Mouse (Mus musculus) limb, embryonic 14.5 days (tissue): ENCODE data around the gene U2af2. TPM values are rescaled to one million over a fixed set of nuclear protein-coding genes. Genes with fewer than 3 reads are reported as not detected.

ENCODE experiments used
- ATAC-seq: fragments of 200-750 bp; cut with Nextera tagmentation; 2 replicates; pipeline ENCODE4 v1.8.0; 2017; ENCODE audit warnings: low read depth, moderate number of reproducible peaks, moderate TSS enrichment; ENCODE audit not compliant: low FRiP score
- DNase-seq: peaks from one replicate; pipeline ENCODE4 v3.0.0-alpha.2; 2015; ENCODE audit warnings: low spot score
- H3K27ac ChIP-seq: fragments of 300-500 bp; sonication (generic); replicated peaks from 2 replicates; pipeline ENCODE4 v1.5.1; 2014; ENCODE audit warnings: low read depth, mild to moderate bottlenecking, low read length, moderate library complexity, mixed read lengths
- H3K27me3 ChIP-seq: fragments of 300-500 bp; sonication (generic); 2 replicates; pipeline ENCODE4 v1.6.1; 2014; ENCODE audit warnings: low read length, mixed read lengths; ENCODE audit not compliant: control insufficient read depth, insufficient read depth
- H3K36me3 ChIP-seq: fragments of 300-500 bp; sonication (generic); 2 replicates; pipeline ENCODE4 v1.6.1; 2014; ENCODE audit warnings: mild to moderate bottlenecking, low read length, moderate library complexity, mixed read lengths; ENCODE audit not compliant: control insufficient read depth, insufficient read depth
- H3K4me1 ChIP-seq: fragments of 300-500 bp; sonication (generic); 2 replicates; pipeline ENCODE4 v1.6.1; 2014; ENCODE audit warnings: antibody characterized with exemption, low read length, mixed read lengths; ENCODE audit not compliant: control insufficient read depth, insufficient read depth
- H3K4me2 ChIP-seq: fragments of 300-500 bp; sonication (generic); replicated peaks from 2 replicates; pipeline ENCODE4 v1.6.1; 2014; ENCODE audit warnings: low read depth, mild to moderate bottlenecking, low read length, moderate library complexity; ENCODE audit not compliant: severe bottlenecking
- H3K4me3 ChIP-seq: fragments of 300-500 bp; sonication (generic); replicated peaks from 2 replicates; pipeline ENCODE4 v1.5.1; 2014; ENCODE audit warnings: low read length
- H3K9ac ChIP-seq: fragments of 300-500 bp; sonication (generic); 2 replicates; pipeline ENCODE4 v1.6.1; 2014; ENCODE audit warnings: mild to moderate bottlenecking, low read depth, low read length, moderate library complexity; ENCODE audit not compliant: severe bottlenecking
- H3K9me3 ChIP-seq: fragments of 300-500 bp; sonication (generic); 2 replicates; pipeline ENCODE4 v1.6.1; 2016; ENCODE audit warnings: low read length; ENCODE audit not compliant: control insufficient read depth
- POLR2A ChIP-seq: fragments of 200-500 bp; IDR thresholded peaks from 2 replicates; pipeline ENCODE4 v1.8.0; 2012; ENCODE audit warnings: inconsistent platforms, mild to moderate bottlenecking, moderate library complexity, borderline replicate concordance; ENCODE audit not compliant: insufficient read depth, insufficient read length; ENCODE audit errors: extremely low read depth
- WGBS: fragments of 180-500 bp; shearing (Covaris S2); extraction: QIAGEN DNeasy Blood & Tissue Kit; methylation state at CpG from one replicate; pipeline ENCODE4 v1.1.7; 2014; 5-methylcytosine and 5-hydroxymethylcytosine counted together
- polyA plus RNA-seq, 2 experiments: library from polyadenylated mRNA; depleted of rRNA in 1 of 2; stranded (reverse) in 1 of 2; unstranded in 1 of 2; fragments of >200 nt; fragmentation: Nextera tagmentation in 1 of 2; extraction: Ambion mirVana in 1 of 2; gene quantifications; 2 replicates each; pipeline versions ENCODE4 v1.2.1 to v1.2.3; 2012 to 2014

Gene U2af2
- polyA plus RNA-seq, 2 experiments, result 123 to 431 TPM

- ATAC-seq (no peak), DNase-seq (no peak)
- Histone ChIP-seq H3K4me3 (no peak overlapping the region), H3K4me2 (no peak overlapping the region), H3K27ac (no peak overlapping the region), H3K36me3 (peaks cover 88% of the 10 kb centered on the region), H3K27me3 (no peaks in the 10 kb centered on the region), H3K4me1 (no peaks in the 10 kb centered on the region), H3K9me3 (no peaks in the 10 kb centered on the region), H3K9ac (no peak overlapping the region)
- no peak for TF ChIP-seq POLR2A
- 87% methylated on average over 21 of the region's 21 CpGs for WGBS
Observed at GRCm38 (mm10) chr7:5092831-5093510, 31.0 kb downstream of the U2af2 start.

GRCm38 (mm10) chr7:5098769-5099168, 36.8 kb downstream of the U2af2 start:
- no peak overlapping the region for H3K4me3 ChIP-seq
- H3K9me3 ChIP-seq, result no peaks in the 10 kb centered on the region
- H3K9ac ChIP-seq, result no peak overlapping the region
- TF ChIP-seq POLR2A, result no peak
- H3K36me3 ChIP-seq, result peaks cover 54% of the 10 kb centered on the region
- no peak overlapping the region for H3K27ac ChIP-seq
- H3K27me3 ChIP-seq, result no peaks in the 10 kb centered on the region
- no peaks in the 10 kb centered on the region for H3K4me1 ChIP-seq
- H3K4me2 ChIP-seq, result no peak overlapping the region
- no peak for ATAC-seq
- no peak for DNase-seq
- 99% methylated on average over 5 of the region's 5 CpGs for WGBS

GRCm38 (mm10) chr7:5099796-5100195, 37.9 kb downstream of the U2af2 start:
- DNase-seq, result no peak
- 70% methylated on average over 3 of the region's 3 CpGs for WGBS

GRCm38 (mm10) chr7:5101066-5101663, 39.2 kb downstream of the U2af2 start:
- no peaks in the 10 kb centered on the region for H3K9me3 ChIP-seq
- H3K4me3 ChIP-seq, result no peak overlapping the region
- TF ChIP-seq POLR2A, result no peak
- H3K4me1 ChIP-seq, result no peaks in the 10 kb centered on the region
- no peak overlapping the region for H3K27ac ChIP-seq
- peaks cover 30% of the 10 kb centered on the region for H3K36me3 ChIP-seq
- no peaks in the 10 kb centered on the region for H3K27me3 ChIP-seq
- H3K4me2 ChIP-seq, result no peak overlapping the region
- H3K9ac ChIP-seq, result no peak overlapping the region
- 93% methylated on average over 10 of the region's 10 CpGs for WGBS
- DNase-seq (no peak), ATAC-seq (no peak; the same call in 1 of the 2 replicates)

More at GRCm38 (mm10) chr7:5099796-5100195, 37.9 kb downstream of the U2af2 start:
- no peak for TF ChIP-seq POLR2A
- Histone ChIP-seq H3K4me3 (no peak overlapping the region), H3K27ac (no peak overlapping the region), H3K27me3 (no peaks in the 10 kb centered on the region), H3K9ac (no peak overlapping the region), H3K4me1 (no peaks in the 10 kb centered on the region), H3K9me3 (no peaks in the 10 kb centered on the region), H3K36me3 (peaks cover 44% of the 10 kb centered on the region), H3K4me2 (no peak overlapping the region)
- ATAC-seq, result no peak

GRCm38 (mm10) chr7:5102564-5102963, 40.6 kb downstream of the U2af2 start:
- no peak for ATAC-seq
- no peak overlapping the region for H3K27ac ChIP-seq
- H3K9ac ChIP-seq, result no peak overlapping the region
- no peak for DNase-seq
- H3K36me3 ChIP-seq, result peaks cover 16% of the 10 kb centered on the region
- H3K4me1 ChIP-seq, result no peaks in the 10 kb centered on the region
- H3K27me3 ChIP-seq, result no peaks in the 10 kb centered on the region
- no peak for TF ChIP-seq POLR2A
- no peak overlapping the region for H3K4me3 ChIP-seq
- H3K4me2 ChIP-seq, result no peak overlapping the region
- H3K9me3 ChIP-seq, result no peaks in the 10 kb centered on the region
- WGBS, result 87% methylated on average over 2 of the region's 2 CpGs
